In the genomic region with DNA sequence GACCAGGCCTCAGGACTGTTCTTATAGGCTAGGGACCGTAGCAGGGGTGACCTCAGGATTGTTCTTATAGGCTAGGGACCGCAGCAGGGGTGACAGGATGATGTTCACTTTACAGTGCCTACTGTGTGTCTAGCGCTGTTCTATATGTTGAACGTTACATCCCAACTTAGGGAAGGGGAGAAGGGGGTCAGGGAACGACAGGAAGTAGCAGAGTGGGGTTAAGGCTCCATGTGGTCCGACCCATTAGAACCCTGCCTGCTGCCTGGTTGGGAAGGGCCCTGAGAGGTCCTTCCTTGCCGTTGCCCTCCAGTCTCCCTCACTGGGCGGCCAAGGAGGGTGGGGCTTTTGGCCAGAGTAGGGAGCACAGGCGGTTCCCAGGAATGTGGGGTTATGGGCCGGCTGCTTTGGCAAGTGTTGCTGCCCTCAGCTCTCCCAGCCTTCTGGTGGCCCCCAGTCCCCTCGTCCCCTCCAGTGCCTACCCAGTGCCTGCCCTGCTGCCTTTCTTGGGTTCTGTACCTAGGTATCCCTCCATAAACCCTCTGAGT, we compare ENCODE assay signal across 13 mouse cellular contexts. TPM values are rescaled to one million over a fixed set of nuclear protein-coding genes. Genes with fewer than 3 reads are reported as not detected.
A peak's percentile ranks its signal among the peaks of the same experiment; 100 is the strongest.
DNase-seq lines count a peak whose midpoint lies in the region; ATAC-seq and TF ChIP-seq lines count a peak whose summit lies in the region.
"Had no signal": no experiment of that assay in that cellular context is flagged by ENCODE, and none has a peak within 500 bp of the region (broad histone marks: within the 10 kb centered on the region; RNA-seq: fewer than 3 reads in every experiment).

No protein-coding gene starts in this region.

- H3K36me3 ChIP-seq in forebrain, embryonic 10.5 days (replicated peaks), result peaks cover 14% of the 10 kb centered on the region
- H3K36me3 ChIP-seq in forebrain, embryonic 14.5 days (ENCODE audit: control insufficient read depth, insufficient read depth, low read length), result peaks cover 8% of the 10 kb centered on the region
- H3K36me3 ChIP-seq in liver, embryonic 12.5 days, result 0 out of 2 replicates have a peak, but pooled peaks cover 7% of the 10 kb centered on the region
- no peaks in the 10 kb centered on the region for H3K36me3 ChIP-seq in liver, postnatal 0 days (replicated peaks; ENCODE audit: insufficient read depth, low read length)
- peaks cover 7% of the 10 kb centered on the region; the same call in 1 of the 2 replicates for H3K36me3 ChIP-seq in stomach, embryonic 14.5 days (ENCODE audit: control insufficient read depth, insufficient read depth, low read length)

- no peak for TF ChIP-seq EP300 in liver, postnatal 0 days (IDR thresholded peaks at IDR 0.05; ENCODE audit: low read depth)

- H3K27ac ChIP-seq in forebrain, embryonic 10.5 days, result peak overlapping the region; percentile 78
- no peak overlapping the region for H3K27ac ChIP-seq in forebrain, embryonic 14.5 days (ENCODE audit: low read depth, low read length)
- H3K27ac ChIP-seq in liver, embryonic 12.5 days, result peak overlapping the region; percentile 36; the same call in 1 of the 2 replicates
- H3K27ac ChIP-seq in liver, postnatal 0 days (ENCODE audit: low read depth), result no peak overlapping the region
- peak overlapping the region; percentile 78; the same call in 1 of the 2 replicates for H3K27ac ChIP-seq in stomach, embryonic 14.5 days (ENCODE audit: low read length)

- no peak overlapping the region; the same call in 1 of the 2 replicates for H3K9ac ChIP-seq in forebrain, embryonic 14.5 days (ENCODE audit: low read length)
- no peak overlapping the region for H3K9ac ChIP-seq in liver, embryonic 12.5 days
- H3K9ac ChIP-seq in liver, postnatal 0 days (replicated peaks), result no peak overlapping the region
- H3K9ac ChIP-seq in stomach, embryonic 14.5 days (replicated peaks; ENCODE audit: low read depth, low read length), result no peak overlapping the region
- H3K9ac ChIP-seq: midbrain, embryonic 12.5 days had no signal

- no peak overlapping the region for H3K4me2 ChIP-seq in forebrain, embryonic 14.5 days (ENCODE audit: low read length)
- no peak overlapping the region for H3K4me2 ChIP-seq in liver, embryonic 12.5 days
- no peak overlapping the region for H3K4me2 ChIP-seq in liver, postnatal 0 days (ENCODE audit: low read depth, low read length)
- 0 out of 2 replicates have a peak overlapping the region, but pooled peaks have one; percentile 7 for H3K4me2 ChIP-seq in stomach, embryonic 14.5 days (replicated peaks; ENCODE audit: low read depth, low read length)
- H3K4me2 ChIP-seq: forebrain, embryonic 12.5 days; midbrain, embryonic 12.5 days had no signal

- no peak for ATAC-seq in forebrain, embryonic 14.5 days
- no peak for ATAC-seq in liver, embryonic 12.5 days
- ATAC-seq in liver, postnatal 0 days, result no peak
- ATAC-seq in stomach, embryonic 14.5 days (ENCODE audit: insufficient number of reproducible peaks, insufficient read depth, low FRiP score, low read depth), result no peak

- no peaks in the 10 kb centered on the region for H3K27me3 ChIP-seq in forebrain, embryonic 10.5 days (ENCODE audit: poor library complexity, severe bottlenecking)
- no peaks in the 10 kb centered on the region for H3K27me3 ChIP-seq in forebrain, embryonic 14.5 days (replicated peaks; ENCODE audit: control insufficient read depth, insufficient read depth, low read length)
- no peaks in the 10 kb centered on the region for H3K27me3 ChIP-seq in liver, embryonic 12.5 days (replicated peaks)
- H3K27me3 ChIP-seq in liver, postnatal 0 days (ENCODE audit: insufficient read depth, low read length), result no peaks in the 10 kb centered on the region
- no peaks in the 10 kb centered on the region for H3K27me3 ChIP-seq in stomach, embryonic 14.5 days (ENCODE audit: control insufficient read depth, insufficient read depth, low read length)
- H3K27me3 ChIP-seq: forebrain, embryonic 12.5 days; midbrain, embryonic 12.5 days had no signal

- no peaks in the 10 kb centered on the region for H3K9me3 ChIP-seq in forebrain, embryonic 10.5 days
- no peaks in the 10 kb centered on the region for H3K9me3 ChIP-seq in forebrain, embryonic 14.5 days (replicated peaks; ENCODE audit: control insufficient read depth, low read length)
- no peaks in the 10 kb centered on the region for H3K9me3 ChIP-seq in liver, embryonic 12.5 days (replicated peaks)
- no peaks in the 10 kb centered on the region for H3K9me3 ChIP-seq in liver, postnatal 0 days (ENCODE audit: low read length)
- H3K9me3 ChIP-seq in stomach, embryonic 14.5 days (ENCODE audit: control insufficient read depth, low read depth, low read length), result no peaks in the 10 kb centered on the region
- H3K9me3 ChIP-seq: forebrain, embryonic 12.5 days; midbrain, embryonic 12.5 days had no signal

- WGBS in forebrain, embryonic 10.5 days, result 75% methylated on average over 11 of the region's 11 CpGs
- WGBS in forebrain, embryonic 14.5 days, result 82% methylated on average over 11 of the region's 11 CpGs
- WGBS in liver, embryonic 12.5 days (ENCODE audit: insufficient replicate concordance), result 69% methylated on average over 11 of the region's 11 CpGs
- 78% methylated on average over 11 of the region's 11 CpGs for WGBS in liver, postnatal 0 days (ENCODE audit: insufficient replicate concordance)
- 59% methylated on average over 11 of the region's 11 CpGs for WGBS in stomach, embryonic 14.5 days

- no peak for DNase-seq in forebrain, embryonic 10.5 days (ENCODE audit: extremely low spot score, low spot score)
- DNase-seq in forebrain, embryonic 14.5 days (ENCODE audit: low spot score), result no peak
- no peak for DNase-seq in liver, postnatal 0 days
- peak; percentile 69 for DNase-seq in kidney, postnatal 10 days
- no peak for DNase-seq in adrenal gland, postnatal 14 days
- no peak for DNase-seq in urinary bladder, postnatal 36 days (ENCODE audit: low spot score in 2 of 2)
- DNase-seq: adrenal gland, postnatal 36 days; cerebellum, adult 9-11 months; thymus, postnatal 4 days had no signal

- H3K4me1 ChIP-seq in forebrain, embryonic 10.5 days, result peaks cover 84% of the 10 kb centered on the region
- peaks cover 26% of the 10 kb centered on the region for H3K4me1 ChIP-seq in forebrain, embryonic 14.5 days (ENCODE audit: control insufficient read depth, insufficient read depth, low read length)
- H3K4me1 ChIP-seq in liver, embryonic 12.5 days, result peaks cover 71% of the 10 kb centered on the region
- H3K4me1 ChIP-seq in liver, postnatal 0 days (ENCODE audit: insufficient read depth), result peaks cover 36% of the 10 kb centered on the region
- peaks cover 77% of the 10 kb centered on the region for H3K4me1 ChIP-seq in stomach, embryonic 14.5 days (ENCODE audit: control insufficient read depth, insufficient read depth, low read length)

- H3K4me3 ChIP-seq in forebrain, embryonic 10.5 days, result no peak overlapping the region
- H3K4me3 ChIP-seq in forebrain, embryonic 14.5 days (ENCODE audit: low read depth, low read length), result no peak overlapping the region
- H3K4me3 ChIP-seq in liver, embryonic 12.5 days, result no peak overlapping the region
- H3K4me3 ChIP-seq in liver, postnatal 0 days (ENCODE audit: low read depth, low read length), result no peak overlapping the region
- H3K4me3 ChIP-seq in stomach, embryonic 14.5 days (ENCODE audit: low read depth, low read length), result no peak overlapping the region
- H3K4me3 ChIP-seq: forebrain, embryonic 12.5 days; midbrain, embryonic 12.5 days had no signal

- TF ChIP-seq CTCF in liver, postnatal 0 days (IDR thresholded peaks at IDR 0.05; ENCODE audit: low read depth), result no peak

RNA-seq across cellular contexts. Expression of a gene that starts 9.9 kb away (rescaled TPM):
- polyA plus RNA-seq in forebrain, embryonic 10.5 days (2016; fragmentation: Nextera tagmentation; extraction: Ambion mirVana), result 22.5 and 23.2 TPM in 2 replicates
- polyA plus RNA-seq in forebrain, embryonic 14.5 days (2014; fragmentation: Nextera tagmentation; extraction: Ambion mirVana), result 9.0 and 10.0 TPM in 2 replicates
- polyA plus RNA-seq in liver, embryonic 12.5 days (2016; fragmentation: Nextera tagmentation; extraction: Ambion mirVana), result 6.1 and 7.3 TPM in 2 replicates
- polyA plus RNA-seq in liver, postnatal 0 days (2015; fragmentation: Nextera tagmentation; extraction: Ambion mirVana), result 1.7 and 1.9 TPM in 2 replicates
- 31.0 and 34.7 TPM in 2 replicates for polyA plus RNA-seq in stomach, embryonic 14.5 days (2014; fragmentation: Nextera tagmentation; extraction: Ambion mirVana)
- total RNA-seq in adrenal gland, postnatal 14 days (2021), result 23.7 and 25.1 TPM in 2 replicates

RNA-seq across cellular contexts. Expression of a gene that starts 20.4 kb away (rescaled TPM):
- 93.5 and 94.7 TPM in 2 replicates for polyA plus RNA-seq in forebrain, embryonic 10.5 days (2016; fragmentation: Nextera tagmentation; extraction: Ambion mirVana)
- polyA plus RNA-seq in forebrain, embryonic 14.5 days (2014; fragmentation: Nextera tagmentation; extraction: Ambion mirVana), result 160 and 192 TPM in 2 replicates
- 76.2 and 81.9 TPM in 2 replicates for polyA plus RNA-seq in liver, embryonic 12.5 days (2016; fragmentation: Nextera tagmentation; extraction: Ambion mirVana)
- 59.7 and 66.3 TPM in 2 replicates for polyA plus RNA-seq in liver, postnatal 0 days (2015; fragmentation: Nextera tagmentation; extraction: Ambion mirVana)
- polyA plus RNA-seq in stomach, embryonic 14.5 days (2014; fragmentation: Nextera tagmentation; extraction: Ambion mirVana), result 84.7 and 85.5 TPM in 2 replicates
- total RNA-seq in adrenal gland, postnatal 14 days (2021), result 108 and 140 TPM in 2 replicates

RNA-seq across cellular contexts. Expression of a gene that starts 35.4 kb away (rescaled TPM):
- polyA plus RNA-seq in forebrain, embryonic 10.5 days (2016; fragmentation: Nextera tagmentation; extraction: Ambion mirVana), result 9.2 and 9.3 TPM in 2 replicates
- 2.1 and 2.8 TPM in 2 replicates for polyA plus RNA-seq in forebrain, embryonic 14.5 days (2014; fragmentation: Nextera tagmentation; extraction: Ambion mirVana)
- 4.7 and 5.0 TPM in 2 replicates for polyA plus RNA-seq in liver, embryonic 12.5 days (2016; fragmentation: Nextera tagmentation; extraction: Ambion mirVana)
- 1.6 and 1.9 TPM in 2 replicates for polyA plus RNA-seq in liver, postnatal 0 days (2015; fragmentation: Nextera tagmentation; extraction: Ambion mirVana)
- 17.5 and 20.4 TPM in 2 replicates for polyA plus RNA-seq in stomach, embryonic 14.5 days (2014; fragmentation: Nextera tagmentation; extraction: Ambion mirVana)
- total RNA-seq in adrenal gland, postnatal 14 days (2021), result 11.4 and 14.9 TPM in 2 replicates

RNA-seq across cellular contexts. Expression of a gene that starts 35.4 kb away (rescaled TPM):
- polyA plus RNA-seq in forebrain, embryonic 10.5 days (2016; fragmentation: Nextera tagmentation; extraction: Ambion mirVana), result 63.7 and 66.3 TPM in 2 replicates
- 39.7 and 47.4 TPM in 2 replicates for polyA plus RNA-seq in forebrain, embryonic 14.5 days (2014; fragmentation: Nextera tagmentation; extraction: Ambion mirVana)
- polyA plus RNA-seq in liver, embryonic 12.5 days (2016; fragmentation: Nextera tagmentation; extraction: Ambion mirVana), result 69.2 and 74.2 TPM in 2 replicates
- 66.0 and 70.5 TPM in 2 replicates for polyA plus RNA-seq in liver, postnatal 0 days (2015; fragmentation: Nextera tagmentation; extraction: Ambion mirVana)
- 57.8 and 61.6 TPM in 2 replicates for polyA plus RNA-seq in stomach, embryonic 14.5 days (2014; fragmentation: Nextera tagmentation; extraction: Ambion mirVana)
- 166 and 173 TPM in 2 replicates for total RNA-seq in adrenal gland, postnatal 14 days (2021)

RNA-seq across cellular contexts. Expression of a gene that starts 44.7 kb away (rescaled TPM):
- polyA plus RNA-seq in forebrain, embryonic 10.5 days (2016; fragmentation: Nextera tagmentation; extraction: Ambion mirVana), result 32.0 and 37.5 TPM in 2 replicates
- 9.1 and 12.0 TPM in 2 replicates for polyA plus RNA-seq in forebrain, embryonic 14.5 days (2014; fragmentation: Nextera tagmentation; extraction: Ambion mirVana)
- 13.3 and 14.3 TPM in 2 replicates for polyA plus RNA-seq in liver, embryonic 12.5 days (2016; fragmentation: Nextera tagmentation; extraction: Ambion mirVana)
- 3.9 and 5.6 TPM in 2 replicates for polyA plus RNA-seq in liver, postnatal 0 days (2015; fragmentation: Nextera tagmentation; extraction: Ambion mirVana)
- 24.9 and 25.7 TPM in 2 replicates for polyA plus RNA-seq in stomach, embryonic 14.5 days (2014; fragmentation: Nextera tagmentation; extraction: Ambion mirVana)
- total RNA-seq in adrenal gland, postnatal 14 days (2021), result 5.7 and 9.2 TPM in 2 replicates

Comparison
In these comparisons a context has a peak if more than half of its experiments do, and no peak if none do; other contexts are left out.
1. H3K27ac ChIP-seq: peak in forebrain, embryonic 10.5 days (single experiment), liver, embryonic 12.5 days (single experiment) and stomach, embryonic 14.5 days (single experiment); none in forebrain, embryonic 14.5 days (single experiment) and liver, postnatal 0 days (single experiment).